Mouse (Mus musculus) thymus, postnatal 10 days (tissue): ENCODE results near the gene Atxn7l1.

ENCODE experiments used
- DNase-seq, 2 experiments: peaks; one replicate each; pipeline ENCODE4 v3.0.0; 2021; ENCODE audit warnings: low spot score in 2 of 2

The Atxn7l1 gene

DNA sequence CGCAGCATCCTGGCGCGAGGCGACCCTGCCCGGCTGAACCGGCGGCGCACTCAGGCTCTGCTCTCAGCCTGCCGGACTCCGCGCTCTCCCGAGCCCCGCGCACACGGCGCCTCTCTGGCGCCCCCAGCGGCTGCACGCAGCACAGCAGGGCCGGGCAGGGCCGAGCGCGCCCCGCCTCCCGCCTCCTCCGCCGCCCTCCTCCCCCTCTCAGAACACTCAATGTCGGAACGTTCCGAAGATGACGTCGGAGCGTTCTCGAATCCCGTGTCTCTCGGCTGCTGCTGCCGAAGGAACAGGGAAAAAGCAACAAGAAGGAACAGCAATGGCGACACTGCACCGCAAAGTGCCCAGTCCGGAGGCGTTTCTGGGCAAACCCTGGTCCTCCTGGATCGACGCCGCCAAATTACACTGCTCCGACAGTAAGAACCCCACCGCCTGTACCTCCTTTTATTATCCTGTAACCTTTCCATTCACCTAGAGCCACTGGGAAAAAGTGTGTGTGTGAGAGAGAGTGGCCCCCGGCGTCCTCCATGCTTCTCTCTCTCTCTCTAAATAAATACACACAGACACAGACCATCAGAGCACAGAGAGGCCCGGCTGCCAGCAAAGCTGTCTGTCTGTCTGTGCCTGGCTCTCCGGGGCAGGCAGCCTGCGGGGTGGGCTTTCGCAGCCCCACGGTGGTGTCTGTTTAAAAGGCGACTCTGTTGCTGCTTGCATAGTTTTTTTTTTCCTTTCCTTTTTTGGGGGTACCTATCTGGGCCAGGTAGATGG is at the start of gene Atxn7l1:
TSS of gene Atxn7l1 (plus strand) at position 197 of the 771 bp plus-strand sequence.
- peak; percentile 81 to 93 for DNase-seq

DNA sequence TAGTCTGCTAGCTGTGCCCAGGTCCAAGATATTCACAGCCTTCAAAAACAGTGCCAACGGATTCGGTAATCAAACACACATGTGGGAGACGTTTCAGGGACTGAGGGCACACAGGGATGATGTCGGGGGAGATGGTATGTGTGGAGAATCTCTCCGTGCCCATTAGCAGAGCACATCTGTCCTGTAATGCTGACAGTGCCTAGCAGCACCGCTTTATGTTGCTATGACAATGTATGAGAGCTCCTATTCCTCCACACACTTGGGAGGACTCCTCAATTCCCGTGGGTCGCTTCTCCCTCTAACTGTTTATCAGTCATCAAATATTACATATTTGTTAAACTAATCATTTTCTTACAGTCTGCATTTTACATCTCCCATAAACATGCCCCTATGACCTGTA is 45.9 kb upstream of the Atxn7l1 start:
- no peak for DNase-seq

DNA sequence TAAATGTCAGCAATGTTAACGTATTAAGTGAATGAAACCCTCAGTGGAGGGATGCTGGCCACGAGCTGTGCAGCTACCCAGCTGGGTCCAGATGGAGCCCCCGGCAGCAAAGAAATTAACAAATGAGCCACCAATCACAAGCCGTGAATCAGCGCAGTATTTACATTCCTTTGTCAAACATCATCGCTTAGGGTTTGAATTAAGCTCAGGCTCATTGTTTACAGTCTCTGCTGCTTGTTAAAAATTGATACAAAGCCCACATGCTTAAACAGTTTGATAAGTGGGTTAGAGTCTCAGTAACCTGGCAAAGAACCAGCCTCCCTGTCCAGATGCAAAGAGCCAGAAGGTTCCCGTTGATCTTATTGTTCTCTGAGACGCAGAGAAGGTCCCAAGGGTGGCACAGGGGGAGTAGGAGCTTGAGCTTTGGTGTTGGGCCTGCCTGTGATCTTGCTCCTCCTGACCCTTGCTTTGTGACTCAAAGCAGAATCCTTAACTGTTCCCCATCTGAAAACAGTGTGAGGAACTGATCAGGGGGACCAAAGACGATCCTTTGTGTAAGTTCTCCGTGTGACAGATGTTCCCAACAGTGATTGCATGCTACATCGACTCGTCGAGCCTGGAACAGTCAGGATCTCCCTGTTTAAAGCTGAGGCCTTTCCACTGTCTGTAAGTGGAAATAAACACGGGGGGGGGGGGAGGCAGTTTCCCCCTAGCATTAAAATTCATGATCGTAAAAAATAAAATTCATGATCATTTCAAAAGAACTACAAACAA is 45.0 kb upstream of the Atxn7l1 start:
- no peak for DNase-seq

DNA sequence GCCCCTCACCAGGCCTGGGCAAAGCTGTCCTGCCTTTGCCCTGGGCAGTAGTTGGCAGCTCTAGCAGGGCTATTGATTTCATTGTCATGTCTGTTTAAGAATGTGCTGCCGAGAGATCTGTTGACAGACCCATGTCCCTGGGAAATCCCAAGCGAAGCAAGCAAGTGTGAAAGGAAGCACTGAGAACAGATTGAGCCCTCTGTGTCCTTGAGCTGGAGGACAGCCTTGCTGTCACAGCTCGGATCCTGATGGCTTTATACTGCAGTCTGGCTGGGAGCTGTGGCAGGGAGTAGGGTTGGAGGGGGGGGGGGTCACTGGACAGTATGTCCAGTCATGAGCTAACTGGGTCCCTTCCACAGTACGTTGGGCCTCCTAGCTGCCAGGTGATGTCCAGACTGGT is 41.8 kb upstream of the Atxn7l1 start:
- no peak for DNase-seq

DNA sequence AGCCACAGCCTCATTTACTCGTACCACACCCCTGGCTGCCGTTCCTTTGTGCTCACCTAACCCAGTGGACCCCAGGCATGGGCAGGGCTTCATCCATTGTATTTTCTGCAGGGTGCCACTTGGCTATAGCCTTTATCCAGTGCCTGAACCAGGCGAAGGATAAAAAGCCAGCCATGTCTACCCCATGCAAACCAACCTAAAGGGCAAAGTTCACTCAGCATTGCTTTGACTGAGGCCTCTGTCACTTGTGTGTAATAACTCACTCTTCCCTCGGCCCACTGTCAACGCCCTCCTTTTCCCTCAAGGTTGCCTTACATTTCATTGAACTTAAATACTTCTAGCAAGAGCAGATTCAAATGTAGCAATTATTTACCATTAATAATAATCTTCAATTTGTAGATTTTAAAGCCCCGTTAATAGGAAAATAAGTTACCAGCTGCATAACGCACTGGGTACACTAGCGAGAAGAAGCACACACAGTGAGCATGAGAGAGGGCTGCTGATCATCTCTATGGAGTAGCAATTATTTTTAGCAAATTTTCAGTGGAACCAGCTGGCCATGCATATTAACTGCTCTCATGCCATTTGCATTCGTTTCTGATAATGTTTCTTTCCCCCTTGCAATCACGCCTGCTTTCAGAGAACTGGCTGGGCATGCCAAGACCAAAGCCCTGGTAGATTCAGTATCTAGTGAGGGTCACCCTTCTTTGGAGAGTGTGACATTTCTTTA is 40.9 kb upstream of the Atxn7l1 start:
- no peak for DNase-seq

DNA sequence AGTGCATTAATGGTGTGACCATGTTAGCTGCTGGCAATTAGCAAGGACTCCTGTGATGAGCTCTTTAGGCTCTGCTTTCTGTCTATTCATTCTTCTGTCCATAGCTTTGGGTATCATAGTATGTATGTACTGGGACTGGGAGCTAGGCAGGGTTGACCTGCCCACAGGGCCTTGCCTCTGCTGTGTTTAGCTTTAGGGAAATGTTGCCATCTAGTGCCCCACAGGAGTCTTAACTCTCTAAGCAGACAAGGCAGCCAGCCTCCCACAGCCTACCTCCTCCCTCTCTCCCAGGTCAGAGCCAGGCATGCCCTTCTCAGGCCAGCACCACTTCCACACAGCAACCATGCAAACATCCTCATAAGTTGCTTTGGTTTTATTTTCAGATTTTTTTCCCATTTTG is 38.0 kb upstream of the Atxn7l1 start:
- no peak for DNase-seq

DNA sequence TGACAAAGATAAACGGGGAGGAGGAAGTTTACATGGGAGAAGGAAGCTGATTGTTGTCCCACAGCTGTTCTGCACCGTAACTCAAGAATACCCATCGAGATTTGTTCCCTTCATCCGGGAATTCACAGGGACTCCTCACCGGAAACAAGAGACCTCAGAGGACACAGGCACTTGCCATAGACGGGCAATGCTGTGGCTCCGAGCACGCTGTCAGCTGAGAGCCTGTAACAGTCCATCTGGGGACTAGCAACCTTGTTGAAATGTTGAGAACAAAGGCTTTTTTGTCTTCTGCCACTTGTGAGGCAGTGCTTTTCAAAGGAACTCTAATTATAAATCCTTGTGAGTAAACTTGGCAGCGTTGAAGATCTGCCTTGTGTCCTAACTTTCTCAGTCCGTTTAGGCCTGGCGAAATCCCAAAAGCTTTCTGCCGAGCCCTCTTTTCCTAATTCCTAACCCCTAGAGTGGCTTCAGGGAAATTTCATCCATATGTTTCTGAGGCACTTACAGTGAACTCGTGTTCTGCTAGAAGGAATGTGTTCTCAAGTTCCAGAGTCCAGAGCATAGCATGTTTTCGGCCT is 36.5 kb upstream of the Atxn7l1 start:
- DNase-seq = no peak

DNA sequence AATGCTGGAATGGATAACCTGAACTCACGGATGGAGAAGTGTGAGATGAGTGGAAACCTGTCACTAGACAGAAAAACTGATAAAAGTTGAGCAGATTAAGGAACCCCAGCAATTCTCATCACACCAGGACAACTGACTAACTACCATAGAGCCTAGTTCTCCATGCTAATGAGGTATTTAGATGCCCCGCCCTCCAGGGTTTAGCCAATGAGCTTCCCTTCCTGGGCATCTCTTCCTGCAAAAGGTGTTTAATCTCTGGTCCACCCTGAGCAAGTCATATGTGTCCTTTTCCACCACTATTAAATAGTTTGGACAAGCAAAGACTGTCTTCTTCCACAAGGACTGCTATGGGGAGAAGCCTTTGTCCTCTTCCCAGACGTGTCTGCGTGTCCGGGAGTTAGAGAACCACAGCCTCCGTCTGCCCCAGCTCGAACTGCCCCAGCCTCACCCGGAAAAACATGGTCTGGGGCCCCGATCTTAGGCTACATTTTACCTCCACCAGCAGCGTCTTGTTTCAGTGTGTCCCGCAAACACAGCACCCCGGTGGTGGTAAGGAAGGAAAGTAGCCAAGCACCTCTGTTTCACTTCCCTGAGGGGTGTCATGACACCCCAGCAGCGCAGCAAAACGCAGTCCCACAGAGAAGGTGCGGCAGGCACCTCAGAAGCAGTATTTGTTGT is 28.7 kb upstream of the Atxn7l1 start:
- DNase-seq = peak in 1 of 2 experiments; percentile 21

DNA sequence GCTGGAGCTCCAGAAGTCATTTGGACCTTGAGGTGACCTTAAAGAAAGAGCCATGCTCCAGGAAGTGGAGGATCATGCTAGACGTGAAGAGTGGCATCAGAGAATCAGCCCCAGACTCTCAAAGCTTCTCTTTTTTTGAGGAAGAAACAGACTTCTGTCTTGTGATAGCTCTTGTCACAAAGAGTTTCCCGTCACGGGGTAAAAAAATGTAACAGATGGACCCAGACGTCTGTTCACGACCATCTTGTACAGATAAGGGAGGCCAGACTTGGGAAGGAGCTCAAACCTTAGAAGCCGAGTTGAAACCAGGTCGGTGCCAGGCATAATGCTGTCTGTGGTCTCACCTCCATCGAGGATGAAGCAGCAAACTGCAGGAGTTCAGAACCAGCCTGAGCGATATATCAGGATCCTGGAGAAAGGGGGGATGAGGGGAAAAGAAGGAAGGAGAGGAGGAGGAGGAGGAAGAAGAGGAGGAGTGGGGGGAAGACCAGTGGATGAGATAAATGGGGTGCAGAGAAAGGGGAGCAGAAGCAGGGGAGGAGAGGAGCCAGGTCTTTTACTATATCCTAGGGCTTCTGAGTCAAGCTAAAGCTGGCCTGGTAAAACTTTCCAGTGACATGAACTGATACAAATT is 21.8 kb upstream of the Atxn7l1 start:
- no peak for DNase-seq

DNA sequence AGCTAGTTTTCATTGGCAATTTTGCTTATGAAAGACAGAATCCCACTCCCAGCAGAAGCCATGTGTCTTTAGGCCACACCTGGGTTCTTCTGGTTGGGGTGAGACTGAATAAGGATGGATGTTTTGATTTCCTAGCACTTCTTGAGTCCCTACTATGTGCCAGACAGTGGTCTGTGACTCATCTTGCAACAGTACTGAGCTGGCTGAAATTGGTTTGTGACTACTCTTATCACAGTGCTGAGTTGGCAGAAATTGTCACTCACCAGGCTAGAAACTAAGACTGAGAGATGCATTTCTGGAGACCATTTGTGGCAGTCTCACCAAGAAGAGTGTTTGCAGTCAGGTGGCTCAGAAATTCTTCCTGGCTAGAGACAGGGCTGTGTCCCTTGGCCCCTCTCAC is 21.2 kb upstream of the Atxn7l1 start:
- DNase-seq = no peak

DNA sequence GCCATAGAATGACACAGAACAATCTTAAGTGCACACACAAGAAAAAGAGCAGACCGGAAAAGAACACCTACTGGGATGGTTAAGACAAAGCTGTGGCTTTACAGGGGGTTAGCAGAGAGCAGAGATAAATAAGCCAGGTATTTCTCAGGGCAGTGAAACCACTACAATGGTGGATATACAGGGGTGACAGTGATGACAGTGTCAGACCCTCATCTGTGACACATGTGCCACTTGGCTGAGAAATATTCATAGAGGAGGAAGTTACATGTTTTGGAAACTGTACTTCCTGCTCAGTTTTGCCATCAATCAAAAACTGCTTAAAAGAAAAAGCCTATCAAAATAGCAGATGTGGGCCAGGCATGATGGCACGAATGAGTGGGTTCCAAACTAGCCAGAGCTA is 19.4 kb upstream of the Atxn7l1 start:
- DNase-seq = no peak

DNA sequence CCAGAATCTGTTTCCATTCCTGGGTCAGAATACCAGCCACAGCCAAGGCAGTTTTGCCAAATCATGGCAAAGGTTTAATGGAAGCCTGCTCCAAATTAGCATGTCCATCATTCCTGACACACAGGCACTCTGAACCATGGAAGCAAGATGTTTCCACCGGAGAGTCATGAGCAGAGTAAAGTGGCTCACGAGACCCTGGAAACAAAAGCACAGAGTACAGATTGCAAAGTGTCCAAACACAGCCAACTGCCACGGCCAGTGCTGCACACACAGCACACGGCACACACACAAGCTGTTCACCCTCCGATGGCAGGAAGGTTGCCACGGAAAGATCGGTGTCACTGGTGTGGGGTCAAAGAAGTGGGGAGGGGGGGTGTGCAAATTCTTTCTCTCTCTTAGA is 18.8 kb upstream of the Atxn7l1 start:
- DNase-seq = no peak

DNA sequence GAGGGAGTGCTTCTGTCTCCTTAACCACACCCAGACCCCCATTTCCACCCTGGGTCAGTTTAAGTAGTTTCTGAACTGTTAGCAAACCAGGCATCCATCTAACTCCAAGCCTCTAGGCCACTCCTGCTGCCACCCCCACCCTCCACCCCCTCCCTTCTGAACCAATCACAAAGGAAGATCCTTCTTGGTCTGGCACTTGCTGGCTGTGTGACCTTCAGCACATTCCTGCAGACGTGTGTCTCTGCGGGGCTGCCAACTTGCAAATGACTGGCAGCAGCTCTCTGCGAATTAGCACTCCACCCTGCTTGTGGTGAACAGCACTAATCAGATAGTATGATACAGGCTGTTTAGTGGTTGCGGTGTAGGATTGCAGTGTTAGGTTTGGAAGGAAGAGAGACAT is 18.1 kb upstream of the Atxn7l1 start:
- no peak for DNase-seq

DNA sequence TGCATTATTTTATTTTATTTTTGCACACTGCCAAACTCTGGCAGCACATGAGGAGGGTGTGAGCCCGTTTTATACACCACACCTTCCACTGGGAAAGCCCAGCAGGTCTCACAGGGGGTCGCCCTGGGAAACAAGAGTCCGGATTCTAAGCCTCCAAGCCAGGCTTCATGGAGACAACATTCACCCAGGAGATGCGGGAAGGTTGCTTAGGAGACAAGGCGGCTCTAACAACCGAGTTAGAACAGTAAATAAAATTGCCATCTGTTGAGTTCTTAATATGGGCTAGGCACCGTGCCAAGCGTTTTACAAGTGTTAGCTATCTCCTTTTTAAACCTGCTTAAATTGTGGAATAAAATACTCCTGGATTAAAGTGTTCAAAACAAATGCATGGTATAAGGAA is 17.1 kb upstream of the Atxn7l1 start:
- DNase-seq = no peak

DNA sequence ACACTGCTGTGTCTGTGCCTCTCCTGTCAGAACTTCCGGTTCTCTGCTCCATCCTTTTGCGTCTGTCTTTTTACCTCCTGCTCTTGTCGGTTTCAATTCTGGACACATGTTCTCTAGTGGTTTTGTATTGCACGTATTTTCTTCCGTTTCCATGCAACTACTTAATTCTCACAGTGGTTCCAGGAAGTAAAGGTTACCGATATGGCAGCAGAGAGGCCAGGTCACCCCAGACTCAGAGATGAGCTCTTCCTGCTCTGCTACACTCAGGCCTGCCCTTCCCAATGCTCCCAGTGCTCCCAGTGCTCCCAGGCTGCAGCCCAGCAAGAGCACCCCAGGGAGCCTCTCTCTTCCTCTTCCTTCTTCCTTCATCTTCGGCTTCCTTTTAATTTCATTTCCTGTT is 15.7 kb upstream of the Atxn7l1 start:
- DNase-seq = no peak

DNA sequence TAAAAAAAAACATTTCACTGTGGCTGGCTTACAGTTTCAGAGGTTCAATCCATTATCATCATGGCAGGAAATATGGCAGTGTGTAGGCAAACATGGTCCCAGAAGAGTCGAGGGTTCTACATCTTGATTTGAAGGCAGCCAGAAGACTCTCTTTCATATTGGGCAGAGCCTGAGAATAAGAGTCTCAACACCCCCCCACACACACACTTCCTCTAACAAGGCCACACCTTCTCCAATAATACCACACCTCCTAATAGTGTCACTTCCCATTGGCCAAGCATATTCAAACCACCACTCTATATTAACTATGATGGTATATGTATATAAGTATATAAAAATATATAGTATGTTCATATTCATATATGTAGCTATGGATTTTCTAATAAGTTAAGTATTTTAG is 9.6 kb upstream of the Atxn7l1 start:
- no peak for DNase-seq

DNA sequence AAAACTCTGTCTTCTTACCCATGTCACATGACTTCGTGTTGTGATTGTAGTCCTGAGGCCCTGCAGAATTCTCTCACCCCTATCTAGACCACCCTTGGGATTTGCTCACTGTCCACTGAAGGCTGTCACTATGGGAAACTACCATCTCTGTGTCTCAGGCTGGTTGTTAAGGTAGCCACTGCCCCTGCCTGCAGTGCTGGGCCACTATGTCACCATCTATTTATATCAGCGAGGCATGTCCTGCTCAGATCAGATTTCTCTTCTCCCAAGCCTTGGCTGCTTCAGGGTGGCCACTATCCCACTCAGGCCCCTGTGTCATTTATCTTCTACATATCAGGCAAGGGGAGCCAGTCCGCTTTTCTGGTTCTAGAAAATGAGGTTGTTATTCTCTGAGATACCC is 8.4 kb upstream of the Atxn7l1 start:
- no peak for DNase-seq

DNA sequence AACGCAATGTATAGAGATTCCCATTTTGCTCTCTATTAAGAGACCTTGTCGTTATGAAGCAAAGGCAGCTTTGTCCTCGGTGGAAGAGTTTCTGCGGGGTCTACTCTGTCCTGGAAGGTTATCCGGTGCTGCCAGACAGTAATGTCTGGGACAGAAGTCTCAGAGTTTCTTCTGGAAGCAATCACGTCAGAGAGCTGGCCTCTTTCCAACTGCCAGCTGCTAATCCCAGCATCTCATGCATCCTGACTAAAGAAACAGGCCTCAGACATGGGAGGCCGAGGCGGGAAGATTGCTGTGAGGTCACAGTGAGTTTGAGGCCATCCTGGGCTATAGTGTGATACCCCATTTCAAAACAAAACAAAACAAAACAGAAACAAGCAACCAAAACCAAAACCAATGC is 3.0 kb upstream of the Atxn7l1 start:
- DNase-seq = no peak

DNA sequence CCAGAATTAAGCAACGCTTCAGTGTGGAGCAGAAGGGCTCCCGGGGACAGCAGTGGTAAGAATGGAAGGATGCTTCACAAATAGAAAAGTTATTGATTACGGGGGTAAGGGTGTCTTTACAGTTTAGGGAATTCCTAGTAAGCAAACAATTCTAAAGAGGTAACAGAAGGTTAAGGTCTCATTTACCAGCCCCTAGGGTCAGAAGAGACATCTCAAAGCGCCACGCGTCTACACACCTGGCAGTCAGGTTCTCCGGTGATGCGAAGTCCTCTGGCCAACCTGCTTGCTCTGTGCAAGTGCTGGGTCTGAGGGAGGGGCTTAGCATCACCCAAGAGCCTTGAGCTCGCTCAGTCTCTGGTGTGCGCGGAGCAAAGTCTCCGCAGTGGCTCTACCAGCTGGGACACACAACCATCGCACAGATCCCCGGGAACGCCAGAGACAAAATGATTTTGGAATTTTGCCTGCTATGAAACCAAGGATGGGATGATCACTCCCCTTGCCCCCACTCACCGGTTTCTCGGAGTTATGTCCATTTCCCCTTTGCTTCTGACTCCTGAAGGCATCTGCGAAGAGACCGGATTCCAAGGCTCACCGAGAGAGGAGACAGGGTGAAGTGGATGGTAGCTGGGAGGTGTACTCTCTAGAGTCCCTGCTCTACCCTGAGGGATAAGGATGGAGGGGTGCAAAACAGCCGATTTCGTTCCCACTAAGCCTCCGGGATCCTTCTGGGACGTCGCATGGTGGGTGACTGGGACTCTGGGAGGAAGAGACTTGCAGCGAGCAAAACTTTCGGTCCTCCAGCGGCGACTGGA is 665 bp upstream of the Atxn7l1 start:
- DNase-seq = peak in 1 of 2 experiments; percentile 14

DNA sequence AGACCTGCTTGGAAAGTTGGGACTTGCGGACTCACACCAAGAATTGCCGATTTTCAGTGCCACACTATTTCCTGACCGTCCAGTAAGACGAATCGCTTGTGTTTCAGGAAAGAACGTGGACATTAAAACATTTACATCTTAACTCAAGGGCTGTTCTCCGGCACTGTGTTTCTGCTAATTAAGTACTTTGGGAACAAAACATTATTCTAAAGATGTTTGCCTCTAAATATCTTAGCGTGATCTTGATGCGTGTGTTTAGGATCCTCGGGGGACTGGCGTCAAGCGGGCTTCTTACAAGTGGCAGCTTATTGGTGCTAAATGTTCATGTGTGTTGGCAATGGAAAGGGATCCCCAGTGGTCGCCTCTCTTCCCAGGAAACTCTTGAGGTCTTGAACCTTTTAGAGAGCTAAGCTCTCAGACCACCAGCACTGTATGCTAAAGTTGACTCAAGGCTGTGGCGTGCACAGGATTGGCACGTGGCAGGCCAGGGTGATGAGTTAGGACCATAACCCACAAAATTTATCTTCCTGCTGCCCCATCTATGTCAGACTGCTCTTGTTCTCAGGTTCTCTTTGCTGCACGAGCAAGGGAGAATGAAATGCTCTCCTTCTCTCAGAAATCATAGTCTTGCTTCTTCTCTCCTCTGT is 2.2 kb downstream of the Atxn7l1 start:
- no peak for DNase-seq
